Mouse (Mus musculus): ENCODE data around the gene Hs3st1.

DNA sequence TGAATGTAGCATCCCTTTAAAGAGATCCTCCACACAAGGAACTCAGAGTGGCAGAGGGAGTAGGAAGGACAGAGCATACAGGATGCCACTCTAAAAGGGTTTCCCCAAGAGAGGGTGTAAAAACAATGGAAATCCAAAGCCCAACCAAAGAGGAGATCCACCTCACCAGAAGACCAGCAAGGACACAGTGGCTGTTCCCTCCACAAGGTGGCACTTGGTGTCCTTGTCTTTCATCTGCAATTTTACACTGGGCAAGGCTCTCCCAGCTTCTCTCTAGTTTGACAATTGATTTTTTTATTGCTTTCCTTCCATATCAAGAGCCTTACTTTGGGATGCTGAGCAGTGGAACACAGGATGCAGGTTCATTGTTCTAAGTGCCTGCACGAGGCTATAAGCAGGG is 122.1 kb downstream of the Hs3st1 start:
- TF ChIP-seq CTCF (IDR thresholded peaks at IDR 0.05; ENCODE audit: low read depth, low read length): no peak
- TF ChIP-seq POLR2A (IDR thresholded peaks at IDR 0.05; ENCODE audit: borderline replicate concordance, low read depth, low read length): no peak
